Mouse (Mus musculus): ENCODE measurements around the gene Usp53.

The Usp53 gene

DNA sequence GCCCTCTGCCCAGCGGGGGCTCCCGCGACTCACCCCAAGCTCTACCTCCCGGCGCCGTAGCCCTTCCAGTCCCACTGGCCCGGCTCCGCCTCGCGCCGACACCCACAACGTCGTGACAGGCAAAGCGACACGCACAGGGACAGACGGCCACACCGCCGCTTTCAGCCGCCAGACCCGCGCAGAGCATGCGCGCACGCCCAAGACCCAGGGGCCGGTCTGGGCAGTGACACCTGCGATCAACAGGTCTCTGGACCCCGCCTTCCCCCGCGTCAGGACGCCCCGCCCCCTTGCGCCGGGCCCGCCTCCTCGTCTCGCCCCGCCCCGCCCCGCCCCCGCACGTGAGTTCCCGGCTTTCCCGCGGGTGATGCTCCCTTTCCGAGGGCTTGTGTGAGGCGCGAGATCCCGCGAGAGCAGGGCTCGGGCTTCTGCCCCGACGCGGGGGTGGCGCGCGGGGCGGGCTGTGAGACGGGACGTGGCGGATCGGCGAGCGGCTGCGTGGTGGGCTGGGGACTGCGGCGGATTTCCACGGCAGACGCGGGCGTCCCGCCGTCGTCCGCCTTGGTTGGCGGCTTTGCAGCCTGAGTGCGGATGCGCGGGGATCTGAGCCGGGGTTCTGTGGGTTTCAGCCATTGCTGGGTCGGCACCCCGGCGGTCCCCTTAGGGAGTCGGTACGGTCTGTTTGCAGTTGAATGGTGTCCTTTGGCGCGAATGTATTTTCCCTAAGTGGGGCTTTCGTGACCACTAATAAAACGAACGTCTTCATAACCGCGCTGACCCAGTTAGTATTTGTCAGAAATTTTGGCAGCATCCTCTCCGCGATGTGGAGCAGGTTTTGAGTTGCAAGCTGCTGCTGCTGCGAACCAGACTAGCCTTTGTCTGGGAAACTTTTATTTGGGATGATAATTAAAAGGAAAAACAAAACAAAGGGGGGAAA lies at the start of gene Usp53:
TSS of gene Usp53 (minus strand) at position 262 of the 934 bp plus-strand sequence.
- DNase-seq (ENCODE audit: low spot score), result peak; percentile 94

DNA sequence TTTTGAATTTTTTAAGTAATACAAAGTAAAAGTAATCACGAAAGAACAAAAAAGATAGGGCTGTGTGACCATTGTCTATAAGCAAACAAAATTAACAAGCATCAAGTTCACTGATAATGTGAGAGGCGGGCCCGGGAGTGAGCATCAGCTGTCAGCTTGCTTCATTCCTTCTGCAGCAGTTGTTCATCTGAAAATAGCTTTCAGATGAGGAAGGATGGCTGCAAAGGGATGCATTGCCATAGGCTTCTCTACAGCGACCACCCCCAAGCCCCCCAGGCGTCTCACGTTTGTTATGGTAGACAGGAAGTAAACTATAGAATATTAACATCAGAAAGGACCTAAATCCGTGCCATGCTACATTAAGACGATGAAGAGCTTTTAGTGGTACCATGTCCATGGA lies 49.5 kb upstream of the Usp53 start:
- no peak for DNase-seq (ENCODE audit: low spot score)

GRCm38 (mm10) chr3:123025634-123026033 lies 41.3 kb upstream of the Usp53 start:
- DNase-seq (ENCODE audit: low spot score), result no peak

DNA sequence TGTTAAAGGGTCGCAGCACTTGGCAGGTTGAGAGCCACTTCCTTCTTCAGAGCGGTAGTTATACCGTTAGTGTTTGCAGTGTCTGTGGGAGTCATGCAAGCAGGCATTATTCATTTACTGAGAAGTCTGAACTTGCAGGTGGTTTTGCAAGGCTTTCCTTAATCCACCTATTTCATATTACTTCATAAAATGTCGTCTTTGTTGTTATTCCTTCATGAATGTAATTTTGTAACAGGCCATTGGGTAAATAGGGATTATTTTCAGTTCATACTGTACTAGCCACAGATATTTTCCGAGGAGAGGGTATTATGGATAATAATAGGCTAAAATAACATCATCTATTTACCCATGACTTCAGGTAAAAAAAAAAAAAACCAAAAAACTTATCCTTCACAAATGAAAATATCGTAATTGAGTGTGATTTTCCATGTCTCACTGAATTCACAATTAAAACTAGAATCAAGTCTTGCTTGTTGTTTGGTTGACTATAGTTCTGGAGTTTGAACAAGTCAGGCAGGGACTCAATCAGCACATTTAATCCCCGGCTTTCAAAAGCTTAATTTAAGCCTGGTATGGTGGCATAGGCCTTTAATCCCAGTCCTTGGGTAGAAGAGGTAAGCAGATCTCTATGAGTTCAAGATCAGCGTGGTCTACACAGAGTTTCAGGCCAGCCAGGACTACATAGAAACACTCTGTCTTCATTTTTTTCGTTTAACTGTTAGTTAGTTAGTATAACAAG lies 40.4 kb upstream of the Usp53 start:
- no peak for DNase-seq (ENCODE audit: low spot score)

- no peak for DNase-seq (ENCODE audit: low spot score)
These were observed 34.5 kb upstream of the Usp53 start for GRCm38 (mm10) chr3:123018792-123019191.

GRCm38 (mm10) chr3:123013476-123013875 lies 29.2 kb upstream of the Usp53 start:
- DNase-seq (ENCODE audit: low spot score), result no peak

DNA sequence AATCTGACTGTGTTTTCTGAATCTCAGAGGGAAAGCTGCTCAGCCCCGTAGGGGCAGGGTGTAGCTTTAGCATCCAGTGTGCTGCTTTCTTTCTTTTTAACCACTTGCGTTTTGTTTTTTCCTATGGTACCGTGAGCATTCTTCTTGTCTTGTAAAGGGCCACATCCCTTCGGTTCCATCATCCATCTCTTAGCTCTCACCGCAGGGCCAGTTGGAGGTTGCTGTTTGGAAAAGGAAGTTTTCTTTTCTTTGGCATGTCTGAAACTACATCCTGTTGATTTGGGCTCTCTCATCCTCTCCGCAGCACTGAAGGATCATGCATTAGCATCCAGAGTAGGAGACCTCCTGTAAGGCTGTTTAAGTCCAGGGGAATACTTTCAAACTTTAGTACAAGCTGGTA lies 25.1 kb upstream of the Usp53 start:
- no peak for DNase-seq (ENCODE audit: low spot score)

- DNase-seq (ENCODE audit: low spot score), result no peak
These were observed 23.1 kb upstream of the Usp53 start for GRCm38 (mm10) chr3:123007386-123007785.

GRCm38 (mm10) chr3:123001053-123001452 lies 16.7 kb upstream of the Usp53 start:
- DNase-seq (ENCODE audit: low spot score), result no peak

DNA sequence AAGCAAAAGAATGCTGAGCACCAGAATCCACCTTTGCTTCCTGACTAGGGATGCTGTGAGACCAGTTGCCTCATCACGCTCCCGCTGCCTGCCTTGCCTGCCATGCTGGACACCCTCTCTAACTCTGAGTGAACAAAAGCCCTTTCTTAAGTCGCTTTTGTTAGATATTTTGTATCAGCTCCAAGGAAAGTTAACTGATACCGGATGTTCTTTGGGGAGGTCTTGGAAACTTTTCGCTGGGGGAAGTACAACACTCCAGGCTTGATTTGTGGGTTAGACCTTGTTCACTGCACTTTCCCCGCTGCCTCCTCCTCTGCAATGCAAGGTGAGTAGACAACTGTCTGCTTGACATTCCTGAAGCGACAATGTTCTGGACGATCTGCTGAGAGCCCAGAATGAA lies 14.2 kb upstream of the Usp53 start:
- no peak for DNase-seq (ENCODE audit: low spot score)

DNA sequence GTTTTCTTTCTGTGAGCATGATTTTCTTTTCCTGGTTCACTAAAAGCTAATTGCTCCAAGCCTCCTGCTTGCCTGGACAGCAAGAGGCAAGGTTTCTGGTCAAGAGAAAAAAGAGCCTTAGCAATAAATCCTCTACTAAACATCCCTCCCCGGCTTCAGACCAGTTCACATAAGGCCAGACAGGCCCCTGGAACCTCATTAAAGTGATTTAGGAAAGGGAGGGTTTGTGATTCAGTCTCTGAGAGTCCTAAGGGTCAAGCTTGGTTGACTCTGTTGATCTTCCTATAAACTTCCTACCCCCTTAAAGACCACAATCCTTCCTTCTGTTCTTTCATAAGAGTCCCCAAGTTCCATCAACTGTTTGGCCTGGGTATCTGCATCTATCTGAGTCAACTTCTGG lies 12.7 kb upstream of the Usp53 start:
- DNase-seq (ENCODE audit: low spot score), result no peak

DNA sequence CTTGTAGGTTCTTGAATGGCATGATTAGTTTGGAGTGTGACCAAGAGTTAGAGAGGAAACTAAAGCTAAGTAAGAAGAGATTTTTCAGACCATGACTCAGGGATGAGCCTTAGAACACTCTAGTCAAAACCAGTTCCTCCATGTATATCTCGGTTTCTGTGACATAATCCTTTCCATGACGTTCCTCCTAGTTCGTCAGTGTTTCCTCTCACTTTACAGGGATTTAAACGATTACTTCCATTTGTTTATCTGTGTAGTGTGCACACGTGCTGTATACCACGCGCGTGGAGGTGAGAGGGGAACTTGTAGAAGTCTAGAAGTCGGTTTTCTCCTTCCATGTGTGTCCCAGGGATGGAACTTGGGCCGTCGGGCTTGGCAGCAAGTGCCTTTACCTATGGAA lies 2.6 kb upstream of the Usp53 start:
- no peak for DNase-seq (ENCODE audit: low spot score)

DNA sequence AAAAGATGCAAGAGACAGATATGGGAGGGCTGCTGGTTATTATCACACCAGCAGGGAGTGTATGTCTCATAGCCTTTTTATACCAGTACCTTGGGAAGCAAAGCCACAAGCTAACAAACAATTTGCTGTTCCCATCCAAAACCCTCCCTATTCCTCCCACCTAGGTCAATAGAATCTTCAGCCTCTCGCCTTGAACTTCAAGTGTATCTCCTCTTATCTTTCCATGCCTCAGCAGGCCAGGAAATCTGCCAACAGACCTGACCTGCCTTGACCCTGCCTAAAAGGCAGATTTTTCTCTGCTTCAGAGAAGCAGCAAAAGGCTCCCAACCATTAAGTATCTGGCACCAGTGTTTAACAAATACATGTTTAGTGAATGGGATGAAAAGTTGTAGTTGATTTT lies 2.1 kb upstream of the Usp53 start:
- DNase-seq (ENCODE audit: low spot score), result no peak

DNA sequence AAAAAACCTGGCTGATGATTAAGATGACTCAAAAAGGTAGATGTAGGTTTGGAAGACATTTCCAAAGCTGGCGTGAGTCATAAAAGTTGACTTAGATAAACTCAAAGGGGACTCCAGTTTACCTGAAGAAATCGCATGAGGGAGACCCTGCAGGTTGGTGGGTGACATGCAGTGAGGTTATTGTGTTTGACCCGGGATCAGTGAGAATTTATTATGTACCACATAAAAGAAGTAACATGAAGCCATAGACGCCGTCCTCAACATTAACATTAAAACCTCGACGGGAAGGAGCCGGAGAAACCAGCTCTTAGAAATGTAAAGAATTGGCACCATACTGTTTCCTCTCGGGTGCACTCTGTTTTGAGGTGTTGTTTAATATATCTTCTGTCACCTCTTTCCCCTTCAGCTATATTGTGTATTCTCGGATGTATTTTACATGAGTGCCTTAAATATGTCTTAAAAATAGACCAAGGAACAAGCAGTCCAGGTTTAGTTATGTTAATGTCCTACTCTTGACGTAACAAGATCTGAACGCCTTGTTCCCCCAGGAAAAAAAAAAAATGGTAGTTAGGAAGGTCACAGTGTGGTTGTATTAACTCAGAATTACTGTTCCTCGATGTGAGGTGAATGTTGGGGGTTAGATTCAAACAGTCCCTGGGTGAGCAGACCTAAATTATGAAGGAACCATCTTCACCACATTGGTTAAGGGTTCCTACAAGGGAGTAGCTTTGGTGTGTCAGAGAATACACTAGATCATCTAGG lies 1.1 kb upstream of the Usp53 start:
- DNase-seq (ENCODE audit: low spot score), result peak; percentile 58

DNA sequence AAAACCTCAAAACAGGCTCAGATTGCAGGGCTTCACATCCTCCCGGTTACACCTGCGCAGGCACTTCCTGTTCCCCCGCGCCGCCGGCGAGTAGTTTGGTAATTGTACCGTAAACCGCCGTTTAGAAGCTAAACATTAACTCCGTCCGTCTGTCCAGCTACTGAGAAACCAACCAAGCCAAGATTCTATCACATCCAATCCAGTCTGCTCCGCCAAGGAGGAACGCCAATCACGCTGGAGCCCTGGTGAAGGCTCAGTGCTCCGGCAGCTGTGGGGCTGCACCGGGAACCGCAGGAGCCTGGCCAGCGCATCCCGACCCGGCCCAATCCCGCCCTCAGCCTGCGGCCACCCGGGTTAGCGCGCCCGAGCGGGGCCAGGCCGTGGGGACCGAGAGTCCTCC lies 461 bp downstream of the Usp53 start:
- DNase-seq (ENCODE audit: low spot score), result peak; percentile 81

DNA sequence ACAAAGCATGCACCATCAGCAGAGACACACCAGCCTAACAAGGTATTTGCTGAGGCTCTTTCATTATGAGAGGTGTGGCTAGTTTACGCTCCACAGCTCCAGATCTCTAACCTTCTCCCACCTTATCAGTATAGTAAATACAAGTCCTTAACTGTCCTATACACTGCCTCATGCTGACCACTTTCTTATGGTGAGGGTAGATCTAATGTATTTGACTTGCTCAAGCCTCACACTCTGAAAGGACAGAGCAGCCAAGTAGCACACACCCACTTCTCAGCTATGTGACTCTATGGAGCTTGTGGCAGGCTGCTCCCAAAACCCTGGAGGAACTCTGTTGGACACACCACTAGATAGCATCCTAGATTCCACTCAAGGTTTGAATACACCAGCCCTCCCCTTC lies 8.3 kb downstream of the Usp53 start:
- no peak for DNase-seq (ENCODE audit: low spot score)

DNA sequence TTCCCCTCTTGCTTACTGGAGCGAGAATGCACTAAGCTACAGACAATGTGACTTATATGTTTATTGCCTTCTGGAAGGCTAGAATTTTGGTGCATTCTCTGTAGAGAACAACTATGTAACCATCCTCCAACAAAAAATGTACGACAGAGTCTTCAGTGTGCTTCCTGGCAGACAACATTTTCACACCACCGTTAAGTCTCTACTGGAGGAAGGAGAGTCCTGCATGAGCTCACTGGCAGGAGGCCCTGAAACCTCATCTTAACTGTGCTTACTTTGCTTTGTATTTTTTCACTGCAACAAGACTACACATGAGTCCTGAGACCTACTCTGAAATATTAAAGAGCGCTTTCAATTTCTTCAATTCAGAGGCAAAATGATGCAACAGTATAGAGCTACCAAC lies 8.9 kb downstream of the Usp53 start:
- no peak for DNase-seq (ENCODE audit: low spot score)

- no peak for DNase-seq (ENCODE audit: low spot score)
These were observed 9.5 kb downstream of the Usp53 start for GRCm38 (mm10) chr3:122974833-122975232.

DNA sequence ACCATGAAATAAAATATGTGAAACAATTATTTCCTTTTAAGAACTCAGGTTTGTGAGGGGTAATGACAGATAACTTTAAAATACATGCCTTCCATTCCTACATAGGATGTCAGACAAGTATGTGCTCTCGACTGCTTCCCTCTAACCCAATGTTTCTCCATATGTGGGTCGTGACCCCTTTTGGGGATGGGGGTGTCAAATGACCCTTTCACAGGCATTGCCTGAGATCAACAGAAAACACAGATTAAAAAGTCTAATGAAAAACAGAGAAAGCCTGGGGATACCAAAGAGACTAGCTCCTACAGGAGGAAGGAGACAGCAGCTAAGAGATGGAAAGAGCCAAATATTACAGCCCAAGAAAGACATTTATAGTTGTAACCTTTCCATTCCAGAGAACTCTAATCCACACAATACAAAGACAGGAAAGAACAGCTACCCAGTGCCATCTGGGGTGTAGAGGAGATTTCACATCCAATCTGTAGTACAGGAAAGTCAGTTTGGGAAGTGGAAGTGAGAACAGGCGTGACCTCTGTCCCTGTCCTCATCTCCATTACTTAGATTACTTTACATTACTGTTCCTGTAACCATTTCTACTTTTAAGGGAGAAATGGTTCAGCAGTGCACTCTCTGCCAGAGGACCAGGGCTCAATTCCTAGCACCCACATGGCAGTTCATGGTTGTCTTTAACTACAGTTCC lies 12.0 kb downstream of the Usp53 start:
- peak; percentile 61 for DNase-seq (ENCODE audit: low spot score)

GRCm38 (mm10) chr3:122968391-122968790 lies 15.9 kb downstream of the Usp53 start:
- DNase-seq (ENCODE audit: low spot score), result no peak

DNA sequence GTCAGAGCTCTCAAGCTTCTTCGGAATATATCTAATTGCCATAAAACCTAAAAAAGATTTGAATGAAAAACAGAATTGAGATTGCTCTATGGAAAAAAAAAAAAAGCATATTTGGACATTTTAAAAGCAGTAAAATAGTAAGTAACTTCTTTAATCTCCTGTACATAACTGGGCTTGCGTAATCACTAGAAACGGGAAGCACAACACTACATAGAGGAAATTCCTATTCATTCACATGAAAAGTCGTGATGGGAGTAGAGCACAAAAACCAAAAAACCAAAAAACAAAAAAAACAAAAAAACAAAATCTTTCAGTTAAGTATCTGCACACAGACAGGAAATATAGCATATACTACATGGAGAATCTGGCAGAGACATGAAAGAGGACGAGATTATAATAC lies 20.0 kb downstream of the Usp53 start:
- DNase-seq (ENCODE audit: low spot score), result no peak

DNA sequence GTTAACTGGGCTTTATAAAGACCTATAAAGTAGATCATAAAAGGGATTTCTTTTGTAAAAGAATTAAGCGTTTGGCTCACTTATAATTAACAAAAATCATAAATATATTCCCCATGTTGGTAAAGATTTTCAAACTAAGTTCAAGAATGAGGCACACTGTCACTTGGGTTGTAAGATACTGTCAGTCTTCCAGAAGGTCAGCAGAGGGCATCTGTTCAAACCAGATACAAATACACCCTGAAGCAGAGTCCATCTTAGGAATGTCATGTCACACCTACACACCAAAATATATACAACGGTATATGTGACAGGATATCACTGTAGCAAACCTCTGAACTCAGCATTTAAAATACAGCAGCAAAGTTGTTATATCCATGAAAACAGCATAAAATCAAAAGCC lies 34.2 kb downstream of the Usp53 start:
- no peak for DNase-seq (ENCODE audit: low spot score)
